Mouse (Mus musculus): ENCODE measurements around the gene 4930579F01Rik. TPM values are rescaled to one million over a fixed set of nuclear protein-coding genes. Genes with fewer than 3 reads are reported as not detected.

4930579F01Rik gene
- total and polyA plus RNA-seq, 3 experiments: not detected

Other genes with a start within 250 kb of the 4930579F01Rik start
- gene Dapp1, start 212.3 kb downstream of the 4930579F01Rik start, total RNA-seq (2021): 1 to 10 TPM; 3.8 to 4.7 TPM
- gene Dapp1, start 212.3 kb downstream of the 4930579F01Rik start, polyA plus RNA-seq (2012; rRNA removed): 1.8 and 2.6 TPM in 2 replicates
- under 1 TPM in 1 of 2 experiments, not detected in 1; 0.06 TPM for gene 1110002E22Rik, start 128.8 kb downstream of the 4930579F01Rik start, total RNA-seq (2021)
- gene 1110002E22Rik, start 128.8 kb downstream of the 4930579F01Rik start, polyA plus RNA-seq (2012; rRNA removed): 0.01 TPM in 1 of 2 replicates, not detected in the other
- gene Gm5105, start 126.4 kb downstream of the 4930579F01Rik start, total RNA-seq (2021): not detected
- not detected in 2 replicates for gene Gm5105, start 126.4 kb downstream of the 4930579F01Rik start, polyA plus RNA-seq (2012; rRNA removed)
- 10 to 100 TPM in 1 of 2 experiments, 1 to 10 TPM in 1; 9.8 to 11.0 TPM for gene Trmt10a, start 50.4 kb downstream of the 4930579F01Rik start, total RNA-seq (2021)
- 0.69 and 1.4 TPM in 2 replicates for gene Trmt10a, start 50.4 kb downstream of the 4930579F01Rik start, polyA plus RNA-seq (2012; rRNA removed)
- gene Mttp, start 48.9 kb downstream of the 4930579F01Rik start, total RNA-seq (2021): 10 to 100 TPM in 1 of 2 experiments, 1 to 10 TPM in 1; 5.5 to 12.6 TPM
- gene Mttp, start 48.9 kb downstream of the 4930579F01Rik start, polyA plus RNA-seq (2012; rRNA removed): 0.51 and 0.68 TPM in 2 replicates
- gene Adh7, start 23.9 kb upstream of the 4930579F01Rik start, total RNA-seq (2021): 10 to 100 TPM in 1 of 2 experiments, 1 to 10 TPM in 1; 8.4 to 61.8 TPM
- gene Adh7, start 23.9 kb upstream of the 4930579F01Rik start, polyA plus RNA-seq (2012; rRNA removed): 3.9 and 4.4 TPM in 2 replicates
- 1,000 to 10,000 TPM; 1,828 to 8,328 TPM for gene Adh1, start 67.2 kb upstream of the 4930579F01Rik start, total RNA-seq (2021)
- gene Adh1, start 67.2 kb upstream of the 4930579F01Rik start, polyA plus RNA-seq (2012; rRNA removed): 1,650 and 3,116 TPM in 2 replicates
- gene Adh6a, start 119.5 kb upstream of the 4930579F01Rik start, total RNA-seq (2021): not detected
- gene Adh6a, start 119.5 kb upstream of the 4930579F01Rik start, polyA plus RNA-seq (2012; rRNA removed): not detected in 2 replicates
- gene Adh6b, start 147.9 kb upstream of the 4930579F01Rik start, total RNA-seq (2021): under 1 TPM in 1 of 2 experiments, not detected in 1; 0.17 TPM
- 0.06 TPM in 1 of 2 replicates, not detected in the other for gene Adh6b, start 147.9 kb upstream of the 4930579F01Rik start, polyA plus RNA-seq (2012; rRNA removed)
- gene Adh4, start 221.6 kb upstream of the 4930579F01Rik start, total RNA-seq (2021): 1 to 10 TPM; 1.8 to 2.0 TPM
- gene Adh4, start 221.6 kb upstream of the 4930579F01Rik start, polyA plus RNA-seq (2012; rRNA removed): 0.07 TPM in 1 of 2 replicates, not detected in the other
- 100 to 1,000 TPM; 151 to 165 TPM for gene Adh5, start 249.3 kb upstream of the 4930579F01Rik start, total RNA-seq (2021)
- 26.6 and 28.9 TPM in 2 replicates for gene Adh5, start 249.3 kb upstream of the 4930579F01Rik start, polyA plus RNA-seq (2012; rRNA removed)

Measured in adrenal gland, adult 2 months (tissue).